Mouse (Mus musculus) spleen, adult 12 weeks (tissue): ENCODE data around the gene Tnip1.
"Not testable (repeated sequence)": the region's sequence is repeated elsewhere in the genome, so short reads cannot be mapped to it uniquely, and the experiment has no call there.

Experiments
- DNase-seq: peaks from one replicate; pipeline ENCODE4 v3.0.0; 2022; ENCODE audit warnings: low spot score

Gene Tnip1

DNA sequence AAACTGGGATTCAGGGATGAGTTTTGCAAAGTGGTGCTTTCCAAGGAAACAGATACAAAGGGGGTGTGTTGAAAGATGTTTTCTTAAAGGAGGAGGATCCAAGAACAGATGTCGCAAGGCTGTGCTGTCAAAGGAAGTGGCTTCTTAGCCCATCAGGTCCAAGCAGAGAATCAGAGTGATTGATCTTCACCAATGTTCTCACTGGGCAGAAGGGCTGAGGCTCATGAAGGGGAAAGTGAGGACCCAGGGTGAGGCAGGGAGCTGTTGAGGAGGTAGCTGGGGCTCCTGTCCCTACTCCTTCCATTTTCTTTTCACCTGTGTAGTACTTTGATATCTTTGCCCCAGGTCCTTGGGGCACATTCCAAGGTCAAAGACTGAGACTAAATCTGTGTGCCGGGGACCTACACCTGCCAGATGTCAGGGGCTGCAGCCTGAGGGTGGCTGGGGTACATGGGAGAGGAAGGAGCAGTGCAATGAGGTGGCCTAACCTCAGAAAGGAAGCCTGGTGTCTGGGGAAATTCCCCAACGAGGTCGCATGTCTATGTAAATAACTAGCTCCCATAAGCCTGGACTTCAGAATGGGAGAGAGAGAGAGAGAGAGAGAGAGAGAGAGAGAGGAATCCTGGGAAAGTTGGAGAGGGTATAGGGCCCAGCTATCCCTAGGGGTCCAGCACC, 9.5 kb upstream of the Tnip1 start:
- DNase-seq = no peak

DNA sequence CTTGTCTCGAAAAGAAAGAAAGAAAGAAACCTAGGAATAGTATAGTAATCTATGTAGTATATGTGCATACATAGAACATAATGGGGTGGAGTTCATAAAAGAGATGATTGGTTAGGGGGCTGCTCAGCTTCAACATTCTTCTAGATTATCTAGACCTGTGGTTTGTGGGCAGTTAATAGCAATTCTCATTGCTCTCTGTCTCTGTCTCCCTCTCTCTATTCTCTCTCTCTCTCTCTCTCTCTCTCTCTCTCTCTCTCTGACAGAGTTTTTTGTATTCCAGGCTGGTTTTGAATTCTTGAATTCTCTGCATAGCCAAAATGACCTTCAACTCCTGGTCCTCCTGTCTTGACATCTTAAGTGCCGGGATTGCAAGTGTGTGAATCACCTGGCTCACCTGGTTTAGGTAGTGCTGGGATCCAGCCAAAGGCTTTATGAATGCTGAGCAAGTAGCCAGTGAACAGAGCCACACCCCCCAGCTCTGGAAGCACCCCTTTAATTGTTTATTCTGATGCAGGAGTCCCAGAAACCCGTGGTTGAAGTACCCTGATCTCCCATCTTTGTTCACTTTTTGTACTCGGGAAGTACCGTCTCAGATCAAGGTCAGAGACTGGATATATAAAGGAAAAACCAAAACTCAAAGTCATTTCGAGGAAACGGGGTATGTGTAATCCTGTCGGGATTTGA, 8.8 kb upstream of the Tnip1 start:
- no peak for DNase-seq

DNA sequence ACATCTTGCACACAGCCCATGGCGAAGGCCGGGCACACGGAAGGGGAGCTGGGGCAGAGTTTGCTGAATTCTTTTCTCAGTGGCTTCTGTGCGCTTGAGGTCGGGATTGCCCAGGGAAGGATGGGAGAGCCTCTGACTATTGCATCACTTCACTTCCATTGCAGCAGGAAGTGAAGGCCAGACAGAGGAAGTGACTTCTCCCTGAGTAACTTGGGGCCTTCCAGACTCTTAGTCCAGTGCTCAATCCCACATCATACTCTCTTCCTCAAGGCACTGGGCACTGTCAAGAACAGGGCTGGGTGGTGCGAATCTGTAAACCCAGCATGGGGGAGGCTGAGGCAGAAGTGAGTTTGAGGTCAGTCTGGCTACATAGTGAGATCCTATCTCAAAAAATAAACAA, 2.5 kb upstream of the Tnip1 start:
- DNase-seq = no peak

- DNase-seq = no peak
Measured at GRCm38 (mm10) chr11:54961921-54962320, 796 bp downstream of the Tnip1 start.

GRCm38 (mm10) chr11:54961164-54961850, 1.4 kb downstream of the Tnip1 start:
- no peak for DNase-seq

GRCm38 (mm10) chr11:54960251-54960650, 2.5 kb downstream of the Tnip1 start:
- DNase-seq = no peak

DNA sequence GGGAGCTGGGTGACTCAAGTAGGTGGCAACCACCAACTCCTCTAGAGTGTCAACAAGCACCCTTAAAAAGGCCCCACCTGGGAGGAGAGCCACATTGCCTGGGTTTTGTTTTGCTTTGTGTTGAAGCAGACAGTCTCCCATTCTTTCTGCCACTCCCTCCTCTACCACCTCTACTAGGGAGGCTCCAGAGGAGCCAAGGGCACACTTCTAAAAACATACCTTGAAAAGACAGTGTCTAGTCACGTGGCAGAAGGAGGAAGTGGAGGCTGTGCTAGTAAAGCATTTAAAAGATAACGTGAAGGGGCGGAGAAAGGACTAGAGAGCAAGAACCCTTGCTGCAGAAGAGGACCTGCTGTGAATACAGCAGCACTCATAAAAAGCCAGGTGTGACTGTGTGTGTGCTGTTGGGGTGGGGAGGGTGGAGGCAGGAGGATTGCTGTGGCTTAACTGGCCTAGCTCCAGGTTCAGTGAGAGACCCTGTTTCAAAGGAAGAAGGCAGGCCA, 4.1 kb downstream of the Tnip1 start:
- DNase-seq = peak; percentile 35

DNA sequence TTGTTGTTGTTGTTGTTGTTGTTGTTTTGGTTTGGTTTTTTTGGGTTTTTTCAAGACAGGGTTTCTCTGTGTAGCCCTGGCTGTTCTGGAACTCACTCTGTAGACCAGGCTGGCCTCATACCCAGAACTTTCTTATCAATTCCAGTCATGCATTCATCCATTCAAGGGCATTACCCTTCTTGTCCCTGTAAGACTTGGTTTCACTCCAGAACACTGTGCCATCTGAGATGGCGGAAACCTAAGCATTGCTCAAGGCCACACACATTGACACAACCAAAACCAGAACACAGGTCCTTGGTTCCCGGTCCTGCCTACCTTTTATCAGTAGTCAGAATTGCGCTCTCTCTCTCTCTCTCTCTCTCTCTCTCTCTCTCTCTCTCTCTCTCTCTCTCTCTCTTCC, 5.0 kb downstream of the Tnip1 start:
- DNase-seq = not testable (repeated sequence)

- no peak for DNase-seq
Measured at GRCm38 (mm10) chr11:54956912-54957311, 5.8 kb downstream of the Tnip1 start.

DNA sequence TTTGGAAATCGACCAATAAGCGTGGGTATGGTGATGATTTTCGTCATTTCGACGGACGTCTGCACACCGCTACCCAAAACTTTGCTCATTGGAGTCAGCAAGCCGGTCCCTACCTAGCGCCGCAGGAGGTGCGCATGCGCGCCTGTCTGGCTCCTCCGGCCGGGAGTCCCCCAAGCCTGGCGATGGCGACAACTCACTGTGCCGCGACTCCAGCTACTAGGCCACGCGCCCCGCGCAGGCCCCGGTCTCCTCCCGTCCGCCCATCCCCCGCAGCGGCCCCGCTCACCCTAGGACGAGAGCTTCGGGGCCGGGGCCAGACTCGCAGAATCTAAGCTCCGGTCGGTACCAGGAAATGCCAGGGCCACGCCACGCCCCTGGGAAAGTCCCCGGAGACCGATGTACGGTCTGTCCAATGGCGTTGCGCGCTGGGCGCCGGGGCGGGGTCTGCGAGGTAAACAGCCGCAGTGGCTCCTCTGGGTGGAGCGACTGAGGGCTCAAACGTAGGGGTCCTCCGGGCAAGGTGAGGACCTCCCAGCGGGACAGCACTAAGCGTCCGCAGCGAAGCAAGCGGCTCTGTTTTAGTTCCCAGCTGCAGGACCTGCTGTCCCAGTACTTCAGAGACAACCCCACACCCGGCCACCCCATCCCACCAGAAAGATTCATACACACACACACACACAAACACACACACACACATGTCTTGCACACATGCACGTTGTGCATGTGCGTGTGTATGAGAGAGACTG, 6.8 kb downstream of the Tnip1 start:
- peak; percentile 99 for DNase-seq

DNA sequence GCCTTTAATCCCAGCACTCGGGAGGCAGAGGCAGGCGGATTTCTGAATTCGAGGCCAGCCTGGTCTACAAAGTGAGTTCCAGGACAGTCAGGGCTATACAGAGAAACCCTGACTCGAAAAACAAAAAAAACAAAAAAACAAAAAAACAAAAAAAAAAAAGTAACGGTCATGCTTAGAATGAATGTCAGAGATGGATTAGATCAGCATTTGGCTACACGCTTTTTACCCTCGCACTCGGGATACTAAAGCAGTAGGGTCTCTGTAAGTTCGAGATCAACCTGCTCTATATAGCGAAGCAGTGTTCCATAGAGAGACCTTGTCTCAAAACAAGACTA, 7.3 kb downstream of the Tnip1 start:
- DNase-seq = not testable (repeated sequence)

- no peak for DNase-seq
Measured at GRCm38 (mm10) chr11:54954716-54955115, 8.0 kb downstream of the Tnip1 start.

DNA sequence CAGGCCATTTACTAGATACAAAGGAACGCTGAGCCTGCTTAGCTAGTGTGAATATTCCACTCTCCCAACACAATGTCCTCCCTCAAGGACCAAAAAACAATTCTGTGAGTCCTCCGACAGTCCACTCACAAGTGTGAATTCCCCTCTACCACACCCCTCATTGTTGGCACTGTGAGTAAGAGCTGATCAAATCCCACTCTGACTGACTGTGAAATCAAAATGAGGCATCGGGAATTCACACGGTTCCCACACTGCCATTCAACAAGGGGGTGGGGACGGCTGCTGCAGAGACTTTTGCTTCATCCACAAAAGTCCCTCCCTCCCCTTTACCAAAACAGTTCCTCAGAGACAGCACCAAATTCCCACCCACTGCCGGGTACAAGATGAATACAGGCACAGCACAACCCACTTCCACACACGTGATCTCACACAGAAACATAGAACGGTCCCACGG, 8.7 kb downstream of the Tnip1 start:
- no peak for DNase-seq

GRCm38 (mm10) chr11:54952651-54953050, 10.1 kb downstream of the Tnip1 start:
- no peak for DNase-seq

- no peak for DNase-seq
Measured at GRCm38 (mm10) chr11:54950684-54951083, 12.0 kb downstream of the Tnip1 start.

DNA sequence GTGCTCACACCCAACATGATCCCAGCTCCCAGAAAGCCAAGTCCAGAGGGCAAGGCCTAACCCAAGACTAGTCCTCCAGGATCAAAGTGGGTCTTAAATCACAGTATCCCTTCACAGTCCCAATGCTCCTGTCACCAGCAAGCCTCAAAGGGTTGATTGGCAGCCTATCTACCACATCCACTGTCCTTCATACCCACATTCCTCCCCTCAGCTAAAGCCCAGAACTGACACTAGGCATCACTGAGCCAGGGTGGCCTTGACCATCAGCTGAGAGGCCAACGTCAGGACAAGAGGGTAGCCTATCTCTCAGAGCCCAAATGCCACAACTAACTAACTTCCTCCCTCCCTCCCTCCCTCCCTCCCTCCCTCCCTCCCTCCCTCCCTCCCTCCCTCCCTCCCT, 13.0 kb downstream of the Tnip1 start:
- no peak for DNase-seq

DNA sequence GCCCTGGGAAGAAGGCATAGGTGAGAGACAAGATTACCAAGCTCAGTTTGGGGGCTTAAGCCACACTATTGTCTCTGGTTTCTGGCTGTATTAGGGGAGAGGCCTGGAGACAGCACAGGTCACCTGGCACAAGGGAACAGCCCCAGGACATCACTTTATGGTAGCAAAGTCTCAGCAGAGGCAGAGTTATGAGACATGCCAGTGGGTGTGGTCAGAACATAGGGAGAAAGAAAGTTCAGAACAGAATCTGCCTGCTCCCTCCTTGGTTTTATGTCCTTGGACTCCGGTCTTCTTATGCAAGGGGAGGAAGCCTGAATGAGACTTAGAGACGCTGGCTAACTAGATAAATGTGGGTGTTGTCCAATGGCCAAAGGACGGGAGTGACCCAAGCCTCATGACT, 18.0 kb downstream of the Tnip1 start:
- DNase-seq = no peak

- DNase-seq = no peak
Measured at GRCm38 (mm10) chr11:54940056-54940455, 22.7 kb downstream of the Tnip1 start.

- no peak for DNase-seq
Measured at GRCm38 (mm10) chr11:54939501-54939900, 23.2 kb downstream of the Tnip1 start.

GRCm38 (mm10) chr11:54936771-54937140, 26.0 kb downstream of the Tnip1 start:
- no peak for DNase-seq

GRCm38 (mm10) chr11:54936035-54936770, 26.5 kb downstream of the Tnip1 start:
- DNase-seq = no peak

- no peak for DNase-seq
Measured at GRCm38 (mm10) chr11:54934198-54934597, 28.5 kb downstream of the Tnip1 start.
